Mouse (Mus musculus) C2C12 (cell line): Measurements from ENCODE around the gene AF067061.

Source experiments
- CEBPB ChIP-seq: IDR thresholded peaks from one replicate; pipeline ENCODE4 v1.6.1; 2011; ENCODE audit warnings: low read depth, mild to moderate bottlenecking, control low read depth, moderate library complexity
- CTCF ChIP-seq: IDR thresholded peaks from one replicate; pipeline ENCODE4 v1.5.1; 2011; ENCODE audit not compliant: control insufficient read depth, insufficient read depth, insufficient read length
- MAX ChIP-seq: IDR thresholded peaks from one replicate; pipeline ENCODE4 v1.6.1; 2011; ENCODE audit warnings: mild to moderate bottlenecking, control low read depth
- MYOD1 ChIP-seq: IDR thresholded peaks from one replicate; pipeline ENCODE4 v1.6.1; 2011; ENCODE audit warnings: low read depth; ENCODE audit not compliant: control insufficient read depth, insufficient read length
- USF1 ChIP-seq: IDR thresholded peaks from one replicate; pipeline ENCODE4 v1.6.1; 2011; ENCODE audit warnings: low read depth, mild to moderate bottlenecking, control low read depth, moderate library complexity

- TF ChIP-seq CTCF (no peak), MAX (no peak), USF1 (no peak), MYOD1 (no peak), CEBPB (no peak)
These were observed 47.8 kb downstream of the AF067061 start for GRCm38 (mm10) chr13:120310749-120311148.
